Mouse (Mus musculus): ENCODE data around the gene Cox7a1.

GRCm38 (mm10) chr7:30188344-30189115 lies 4.6 kb downstream of the Cox7a1 start:
- TF ChIP-seq POLR2A (IDR thresholded peaks at IDR 0.05; ENCODE audit: insufficient read length, low read depth) = no peak
- no peak for TF ChIP-seq TCF3 (IDR thresholded peaks at IDR 0.05; ENCODE audit: insufficient read length, low read depth)
- peak in 1 of 3 experiments; percentile 43 for TF ChIP-seq MYOD1 (IDR thresholded peaks at IDR 0.05; ENCODE audit: control insufficient read depth in 1 of 3, insufficient read length in 2 of 3, low read depth in 2 of 3)
- no peak for TF ChIP-seq MAX (IDR thresholded peaks at IDR 0.05; ENCODE audit: low read depth)
- TF ChIP-seq TCF12 (IDR thresholded peaks at IDR 0.05; ENCODE audit: insufficient read depth, poor library complexity, severe bottlenecking) = no peak
- TF ChIP-seq MYOG (IDR thresholded peaks at IDR 0.05; ENCODE audit: control insufficient read depth in 1 of 3, insufficient read depth in 1 of 3, insufficient read length in 2 of 3, low read depth in 2 of 3) = no peak
- TF ChIP-seq USF1 (IDR thresholded peaks at IDR 0.05; ENCODE audit: low read depth) = no peak
- no peak for TF ChIP-seq SRF (IDR thresholded peaks at IDR 0.05; ENCODE audit: control insufficient read depth, insufficient read length, low read depth)
- peak; percentile 32 for TF ChIP-seq POLR2AphosphoS2 (IDR thresholded peaks at IDR 0.05; ENCODE audit: insufficient read length, low read depth)
- TF ChIP-seq REST (IDR thresholded peaks at IDR 0.05; ENCODE audit: insufficient read depth, insufficient read length) = no peak
- no peak for TF ChIP-seq CEBPB (IDR thresholded peaks at IDR 0.05; ENCODE audit: insufficient read depth, poor library complexity, severe bottlenecking)

All from myocyte (in vitro differentiated cells).